Mouse (Mus musculus): ENCODE data around the gene Rasa4.
"Not testable (repeated sequence)": the region's sequence is repeated elsewhere in the genome, so short reads cannot be mapped to it uniquely, and the experiment has no call there.

The Rasa4 gene

DNA sequence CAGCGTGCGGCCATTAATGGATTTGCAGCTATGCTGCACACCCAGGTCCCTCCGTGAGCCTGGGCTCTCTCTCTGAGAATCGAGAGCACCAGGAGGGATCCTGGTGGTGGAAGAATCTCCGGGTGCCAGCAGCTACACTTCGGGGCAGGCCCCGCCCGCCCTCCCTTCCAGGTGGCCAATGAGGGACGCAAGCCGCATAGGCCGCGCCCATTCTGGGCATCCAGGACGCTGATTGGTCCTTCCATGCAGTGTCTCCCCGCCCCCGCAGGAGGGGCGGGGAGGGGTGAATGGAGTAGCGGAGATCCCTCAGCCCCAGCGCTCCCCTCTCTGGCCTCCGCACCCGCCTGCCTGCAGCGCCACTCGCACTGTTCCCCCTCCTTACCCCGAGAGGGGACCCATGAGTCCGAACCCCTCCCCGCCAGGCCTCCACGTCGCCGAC lies at the start of gene Rasa4:
Gene Rasa4 (plus strand): TSS at position 248 of the 439 bp plus-strand sequence.
- in situ Hi-C loops (cut with MboI; ENCODE audit: low pct_unique_long_range_greater_than_20kb in 1 of 2, low sequenced_read_pairs in 2 of 2, unreplicated experiment in 1 of 2) = loop anchor here in 1 of 2 experiments (5.0 kb wide), 1 partner anchor 186 kb away; no protein-coding TSS in a partner anchor

DNA sequence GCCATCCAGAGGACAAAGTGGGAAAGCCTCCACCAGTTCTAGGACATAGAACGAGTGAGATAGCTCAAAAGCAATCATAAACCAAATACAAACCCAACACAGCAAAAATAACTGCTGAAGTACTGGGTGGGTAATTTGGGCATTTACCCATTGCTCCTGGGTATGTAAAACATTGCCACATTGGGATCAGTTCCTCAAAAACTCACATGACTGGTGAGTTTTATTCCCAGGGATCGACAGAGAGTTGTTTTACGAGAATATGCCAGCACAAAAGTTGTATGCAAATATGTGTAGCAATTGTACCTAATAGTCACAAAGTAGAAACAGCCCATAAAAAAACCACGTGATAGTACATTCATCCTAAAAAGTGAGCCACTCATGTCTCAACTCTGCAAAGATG lies 48.8 kb upstream of the Rasa4 start:
- in situ Hi-C loops (cut with MboI; ENCODE audit: low pct_unique_long_range_greater_than_20kb in 1 of 2, low sequenced_read_pairs in 2 of 2, unreplicated experiment in 1 of 2) = loop anchor here in 1 of 2 experiments (5.0 kb wide), 1 partner anchor 53 kb away; the partner anchor contains the start of gene Zp3

DNA sequence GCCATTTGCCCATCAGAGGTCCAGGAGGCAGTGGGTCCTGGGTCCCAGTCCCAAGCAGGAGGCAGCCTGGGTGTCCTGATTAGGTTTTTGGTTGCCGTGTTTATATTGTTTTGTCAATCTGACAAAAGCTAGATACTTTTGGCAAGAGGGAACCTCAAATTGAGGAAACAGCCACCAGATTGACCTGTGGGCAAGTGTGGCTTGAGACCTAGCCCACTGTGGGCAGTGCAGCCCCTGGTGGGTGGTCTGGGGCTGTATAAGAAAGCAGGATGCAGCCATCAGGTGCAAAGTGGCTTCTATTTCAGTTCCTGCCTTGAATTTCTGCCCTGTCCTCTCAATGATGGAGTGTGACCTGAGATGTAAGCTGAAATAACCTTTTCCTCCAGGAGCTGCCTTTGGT lies 48.4 kb upstream of the Rasa4 start:
- in situ Hi-C loops (cut with MboI; ENCODE audit: low pct_unique_long_range_greater_than_20kb in 1 of 2, low sequenced_read_pairs in 2 of 2, unreplicated experiment in 1 of 2) = loop anchor here in 1 of 2 experiments (5.0 kb wide), 1 partner anchor 53 kb away; the partner anchor contains the start of gene Zp3

- in situ Hi-C loops (cut with MboI; ENCODE audit: low pct_unique_long_range_greater_than_20kb in 1 of 2, low sequenced_read_pairs in 2 of 2, unreplicated experiment in 1 of 2) = loop anchor here in 1 of 2 experiments (5.0 kb wide), 1 partner anchor 54 kb away; the partner anchor contains the start of gene Zp3
These were observed 47.0 kb upstream of the Rasa4 start for GRCm38 (mm10) chr5:136036667-136037066.

DNA sequence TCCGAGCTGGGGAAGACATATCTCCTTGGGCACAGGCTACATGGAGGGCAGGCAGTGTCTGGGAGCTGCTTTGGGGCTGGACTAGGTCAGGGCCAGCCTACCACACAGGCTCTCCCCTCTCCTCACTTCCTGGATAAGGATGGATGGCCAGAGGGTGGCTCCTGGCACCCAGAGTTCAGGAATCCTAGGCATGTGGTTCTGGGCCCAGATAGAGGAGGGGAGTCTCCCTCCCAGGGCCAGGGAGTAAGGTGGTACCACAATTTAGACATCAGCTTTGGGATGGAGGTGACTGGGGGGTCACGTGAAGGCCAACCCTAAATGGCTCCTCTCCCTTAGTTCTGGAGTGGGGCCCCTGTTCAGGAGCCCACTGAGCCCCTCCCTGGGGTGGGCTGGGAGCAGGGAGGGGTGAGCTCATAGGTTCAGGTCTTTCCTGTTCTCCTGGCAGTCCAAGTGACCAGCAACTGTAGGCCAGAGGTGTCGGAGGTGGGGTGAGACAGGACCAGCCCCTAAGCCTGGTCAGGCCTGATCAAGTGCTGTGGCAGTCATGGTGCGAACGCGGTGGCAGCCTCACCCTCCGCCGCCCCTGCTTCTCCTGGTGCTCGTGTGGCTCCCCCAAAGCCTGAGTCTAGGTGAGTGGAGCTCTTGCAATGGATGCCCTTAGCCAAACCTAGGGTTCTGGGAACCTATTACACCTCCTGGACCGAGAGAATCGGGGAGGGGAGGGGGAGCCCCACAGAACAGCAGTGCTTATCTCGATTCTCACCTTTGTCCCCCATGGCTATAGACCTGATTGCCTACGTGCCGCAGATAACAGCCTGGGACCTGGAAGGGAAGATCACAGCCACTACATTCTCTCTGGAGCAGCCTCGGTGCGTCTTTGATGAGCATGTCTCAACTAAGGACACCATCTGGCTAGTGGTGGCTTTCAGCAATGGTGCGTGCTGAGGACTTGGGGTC lies 45.2 kb upstream of the Rasa4 start, which contains the start of gene Upk3b:
Gene Upk3b (plus strand): TSS at position 239 of the 957 bp plus-strand sequence.
- in situ Hi-C loops (cut with MboI; ENCODE audit: low pct_unique_long_range_greater_than_20kb in 1 of 2, low sequenced_read_pairs in 2 of 2, unreplicated experiment in 1 of 2) = loop anchor here in 1 of 2 experiments (5.0 kb wide), 1 partner anchor 56 kb away; the partner anchor contains the start of gene Zp3

- in situ Hi-C loops (cut with MboI; ENCODE audit: low pct_unique_long_range_greater_than_20kb in 1 of 2, low sequenced_read_pairs in 2 of 2, unreplicated experiment in 1 of 2) = no loop called here
These were observed 43.5 kb upstream of the Rasa4 start for GRCm38 (mm10) chr5:136040210-136040609.

GRCm38 (mm10) chr5:136041260-136041659 lies 42.5 kb upstream of the Rasa4 start:
- in situ Hi-C loops (cut with MboI; ENCODE audit: low pct_unique_long_range_greater_than_20kb in 1 of 2, low sequenced_read_pairs in 2 of 2, unreplicated experiment in 1 of 2) = no loop called here

GRCm38 (mm10) chr5:136041666-136042065 lies 42.0 kb upstream of the Rasa4 start:
- in situ Hi-C loops (cut with MboI; ENCODE audit: low pct_unique_long_range_greater_than_20kb in 1 of 2, low sequenced_read_pairs in 2 of 2, unreplicated experiment in 1 of 2) = no loop called here

DNA sequence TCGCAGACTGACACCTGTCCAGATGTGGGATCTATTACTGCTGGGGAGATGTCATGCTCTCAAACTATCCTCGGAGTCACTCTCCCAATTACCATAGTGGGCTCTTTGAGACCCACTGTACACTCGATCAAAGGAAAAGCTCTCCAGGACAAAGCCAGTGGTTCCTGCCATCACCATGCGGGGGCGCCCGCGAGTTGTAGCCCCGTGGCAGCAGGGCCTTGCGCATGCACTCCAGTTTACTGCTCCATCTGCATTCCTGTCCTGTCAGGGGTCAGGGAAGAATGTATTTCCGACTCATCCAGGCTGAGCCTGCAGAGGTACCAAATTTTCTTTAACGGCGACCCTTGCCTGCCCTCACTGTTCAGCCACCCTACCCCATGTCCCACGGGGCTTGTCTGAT lies 38.9 kb upstream of the Rasa4 start:
- in situ Hi-C loops (cut with MboI; ENCODE audit: low pct_unique_long_range_greater_than_20kb in 1 of 2, low sequenced_read_pairs in 2 of 2, unreplicated experiment in 1 of 2) = no loop called here

DNA sequence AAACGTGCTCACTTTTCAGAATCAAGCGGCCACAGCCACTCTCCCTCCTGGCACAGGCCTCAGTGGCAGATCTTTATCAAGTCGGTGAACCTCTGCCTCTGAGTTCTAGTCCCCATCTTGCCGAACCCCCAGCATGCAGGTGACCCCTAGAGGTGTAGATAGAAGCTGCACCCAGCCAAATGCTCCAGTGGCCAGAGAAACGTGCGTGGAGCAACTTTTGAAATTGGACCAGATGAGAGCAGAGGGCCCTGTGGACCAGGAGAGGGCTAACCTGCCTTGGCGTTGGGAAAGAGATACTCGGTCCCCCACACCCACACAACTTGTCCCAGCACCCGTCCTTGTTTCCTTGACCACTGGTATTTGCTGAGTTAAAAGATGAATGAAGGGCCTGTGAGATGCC lies 38.3 kb upstream of the Rasa4 start:
- in situ Hi-C loops (cut with MboI; ENCODE audit: low pct_unique_long_range_greater_than_20kb in 1 of 2, low sequenced_read_pairs in 2 of 2, unreplicated experiment in 1 of 2) = no loop called here

- in situ Hi-C loops (cut with MboI; ENCODE audit: low pct_unique_long_range_greater_than_20kb in 1 of 2, low sequenced_read_pairs in 2 of 2, unreplicated experiment in 1 of 2) = no loop called here
These were observed 37.7 kb upstream of the Rasa4 start for GRCm38 (mm10) chr5:136045987-136046386.

DNA sequence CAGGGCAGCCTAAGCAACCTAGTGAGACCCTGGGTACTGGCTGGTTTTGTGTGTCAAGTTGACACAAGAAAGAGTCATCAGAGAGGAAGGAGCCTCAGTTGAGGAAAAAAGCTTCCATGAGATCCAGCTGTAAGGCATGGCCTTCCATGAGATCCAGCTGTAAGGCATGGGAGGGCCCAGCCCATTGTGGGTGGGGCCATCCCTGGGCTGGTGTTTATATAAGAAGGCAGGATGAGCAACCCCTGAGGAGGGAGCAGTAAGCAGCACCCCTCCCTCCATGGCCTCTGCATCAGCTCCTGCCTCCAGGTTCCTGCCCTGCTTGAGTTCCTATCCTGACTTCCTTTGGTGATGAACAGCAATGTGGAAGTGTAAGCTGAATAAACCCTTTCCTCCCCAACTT lies 35.2 kb upstream of the Rasa4 start:
- in situ Hi-C loops (cut with MboI; ENCODE audit: low pct_unique_long_range_greater_than_20kb in 1 of 2, low sequenced_read_pairs in 2 of 2, unreplicated experiment in 1 of 2) = not testable (repeated sequence)

DNA sequence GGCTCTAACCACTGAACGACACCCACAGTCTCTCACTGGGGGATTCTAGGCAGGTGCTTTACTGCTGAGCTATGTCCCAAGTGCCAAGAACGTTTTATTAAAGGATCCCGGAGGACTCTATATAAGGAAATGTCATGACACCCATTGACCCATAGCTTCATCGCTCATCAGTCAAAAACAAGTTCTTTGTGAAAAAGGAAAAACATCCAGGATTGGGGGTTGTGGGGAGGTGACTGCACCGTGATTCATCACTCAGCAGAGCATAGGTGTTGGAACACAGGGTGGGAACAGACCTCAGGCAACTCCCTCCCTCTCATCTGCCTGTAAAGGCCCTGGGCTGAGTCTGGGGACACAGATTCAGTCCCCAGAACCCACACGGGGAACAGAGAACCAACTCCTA lies 33.8 kb upstream of the Rasa4 start:
- in situ Hi-C loops (cut with MboI; ENCODE audit: low pct_unique_long_range_greater_than_20kb in 1 of 2, low sequenced_read_pairs in 2 of 2, unreplicated experiment in 1 of 2) = no loop called here

GRCm38 (mm10) chr5:136051231-136052085 lies 32.3 kb upstream of the Rasa4 start:
- in situ Hi-C loops (cut with MboI; ENCODE audit: low pct_unique_long_range_greater_than_20kb in 1 of 2, low sequenced_read_pairs in 2 of 2, unreplicated experiment in 1 of 2) = no loop called here

- in situ Hi-C loops (cut with MboI; ENCODE audit: low pct_unique_long_range_greater_than_20kb in 1 of 2, low sequenced_read_pairs in 2 of 2, unreplicated experiment in 1 of 2) = no loop called here
These were observed 30.7 kb upstream of the Rasa4 start for GRCm38 (mm10) chr5:136052861-136053655.

DNA sequence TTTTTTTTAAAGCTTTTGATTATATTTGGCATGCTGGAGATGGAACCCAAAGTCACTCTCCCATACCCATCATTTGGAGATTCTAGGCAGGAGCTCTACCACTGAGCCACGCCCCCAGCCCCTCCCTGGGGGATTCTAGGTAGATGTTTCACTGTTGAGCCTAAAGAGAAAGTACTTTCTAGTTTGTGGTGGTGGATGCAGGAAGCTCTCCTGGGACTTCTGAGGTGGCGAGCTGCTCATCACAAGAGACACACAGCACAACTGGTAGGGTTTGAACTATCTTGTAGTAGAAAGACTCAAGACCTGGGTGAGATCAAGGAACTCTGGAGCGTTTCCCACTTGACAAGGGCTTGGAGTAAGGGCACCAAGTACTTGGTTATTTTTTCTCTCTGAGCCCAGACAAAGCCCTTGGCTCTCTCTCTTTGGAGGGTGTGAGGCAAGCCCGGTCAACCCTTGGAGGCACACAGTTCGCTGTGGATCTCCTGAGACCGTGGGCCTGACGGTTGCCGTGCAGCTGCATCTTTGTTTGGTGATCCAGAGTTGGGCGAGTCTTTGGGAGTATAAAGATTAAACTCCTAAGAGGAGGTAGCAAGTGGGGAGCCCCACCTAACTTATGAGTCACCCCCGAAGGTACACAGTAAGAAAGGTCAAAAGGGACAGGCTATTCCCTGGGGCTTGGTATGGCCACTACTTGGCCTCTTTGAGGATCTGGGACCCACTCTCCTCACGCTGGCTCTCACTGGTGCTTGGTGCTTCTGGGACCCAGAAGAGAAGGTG lies 29.2 kb upstream of the Rasa4 start, which contains the start of gene Upk3bl:
Gene Upk3bl (plus strand): TSS at position 192 of the 777 bp plus-strand sequence.
- in situ Hi-C loops (cut with MboI; ENCODE audit: low pct_unique_long_range_greater_than_20kb in 1 of 2, low sequenced_read_pairs in 2 of 2, unreplicated experiment in 1 of 2) = loop anchor here in 1 of 2 experiments (5.0 kb wide), 1 partner anchor 82 kb away; the partner anchor contains the start of gene Ssc4d

GRCm38 (mm10) chr5:136056062-136056461 lies 27.7 kb upstream of the Rasa4 start:
- in situ Hi-C loops (cut with MboI; ENCODE audit: low pct_unique_long_range_greater_than_20kb in 1 of 2, low sequenced_read_pairs in 2 of 2, unreplicated experiment in 1 of 2) = loop anchor here in 1 of 2 experiments (5.0 kb wide), 1 partner anchor 84 kb away; the partner anchor contains the start of gene Ssc4d
